Mouse (Mus musculus): Measurements from ENCODE around the gene Smad3.

DNA sequence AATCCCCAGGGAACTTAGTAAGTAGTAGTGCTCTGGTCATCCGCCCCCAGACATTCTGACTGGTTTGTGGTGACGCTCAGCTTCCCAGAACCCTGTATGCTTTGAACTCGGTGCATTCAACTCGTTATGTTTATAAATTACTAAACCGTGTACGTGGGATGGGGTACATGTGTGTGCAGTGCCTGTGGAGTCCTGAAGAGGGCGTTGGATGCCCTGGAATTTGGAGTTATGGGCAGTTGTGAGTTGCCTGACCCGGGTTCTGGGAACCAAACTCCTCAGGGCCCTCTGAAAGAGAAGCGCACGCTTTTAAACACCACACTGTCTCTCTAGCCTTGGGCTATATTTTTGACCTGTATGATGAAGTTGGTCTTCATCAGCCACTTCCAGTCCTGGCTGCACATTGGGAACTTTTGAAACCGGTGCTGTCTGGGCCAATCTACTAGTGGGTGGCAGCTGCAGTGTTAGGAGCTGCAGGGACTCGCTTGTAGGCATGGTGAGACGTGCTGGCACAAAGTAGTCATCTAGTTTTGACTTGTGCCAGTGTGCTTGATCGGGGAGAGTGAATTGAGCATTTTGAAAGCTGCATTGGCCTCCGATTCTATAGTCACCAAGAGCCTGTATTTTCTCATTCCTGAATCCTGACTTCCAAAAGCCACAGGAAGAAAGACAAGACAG is 133.8 kb downstream of the Smad3 start:
- TF ChIP-seq POLR2A (IDR thresholded peaks at IDR 0.05; ENCODE audit: borderline replicate concordance, control insufficient read depth, low read depth, low read length): no peak
- no peak; the same call in 1 of the 2 replicates for TF ChIP-seq CTCF (IDR thresholded peaks at IDR 0.05; ENCODE audit: control insufficient read depth, insufficient read depth, low read length)

Measured in bone marrow, adult 2 months (tissue).